Mouse (Mus musculus): ENCODE measurements around the gene Chn1. TPM values are rescaled to one million over a fixed set of nuclear protein-coding genes. Genes with fewer than 3 reads are reported as not detected.

The Chn1 gene
- polyA plus RNA-seq, 1 experiment from 2014 or later: 20.5 TPM

GRCm38 (mm10) chr2:73759899-73760298 lies 15.2 kb downstream of the Chn1 start:
- Histone ChIP-seq H3K27ac (ENCODE audit: low read length) (no peak overlapping the region), H3K9ac (ENCODE audit: low read length) (no peak overlapping the region), H3K27me3 (ENCODE audit: control insufficient read depth, insufficient read depth, low read length) (no peaks in the 10 kb centered on the region), H3K9me3 (replicated peaks; ENCODE audit: control insufficient read depth, low read length) (0 out of 2 replicates have a peak, but pooled peaks cover 1% of the 10 kb centered on the region), H3K4me3 (ENCODE audit: low read length) (no peak overlapping the region), H3K36me3 (ENCODE audit: control insufficient read depth, insufficient read depth) (no peaks in the 10 kb centered on the region), H3K4me1 (ENCODE audit: control insufficient read depth, insufficient read depth, low read length) (peaks cover 12% of the 10 kb centered on the region; the same call in 1 of the 2 replicates), H3K4me2 (ENCODE audit: low read depth, low read length) (no peak overlapping the region)
- ATAC-seq (replicated peaks; ENCODE audit: extremely low read depth, insufficient read depth, low FRiP score): no peak
- 48% methylated on average over 7 of the region's 7 CpGs for WGBS

GRCm38 (mm10) chr2:73759027-73759426 lies 16.1 kb downstream of the Chn1 start:
- Histone ChIP-seq H3K9me3 (replicated peaks; ENCODE audit: control insufficient read depth, low read length) (0 out of 2 replicates have a peak, but pooled peaks cover 2% of the 10 kb centered on the region), H3K36me3 (ENCODE audit: control insufficient read depth, insufficient read depth) (no peaks in the 10 kb centered on the region), H3K27ac (ENCODE audit: low read length) (no peak overlapping the region), H3K4me3 (ENCODE audit: low read length) (no peak overlapping the region), H3K27me3 (ENCODE audit: control insufficient read depth, insufficient read depth, low read length) (no peaks in the 10 kb centered on the region), H3K4me1 (ENCODE audit: control insufficient read depth, insufficient read depth, low read length) (peaks cover 9% of the 10 kb centered on the region; the same call in 1 of the 2 replicates), H3K4me2 (ENCODE audit: low read depth, low read length) (no peak overlapping the region), H3K9ac (ENCODE audit: low read length) (no peak overlapping the region)
- WGBS: 76% methylated on average over 5 of the region's 5 CpGs
- ATAC-seq (replicated peaks; ENCODE audit: extremely low read depth, insufficient read depth, low FRiP score): no peak

GRCm38 (mm10) chr2:73747297-73747696 lies 27.8 kb downstream of the Chn1 start:
- H3K4me2 ChIP-seq (ENCODE audit: low read depth, low read length): no peak overlapping the region
- no peak overlapping the region for H3K27ac ChIP-seq (ENCODE audit: low read length)
- no peak for ATAC-seq (replicated peaks; ENCODE audit: extremely low read depth, insufficient read depth, low FRiP score)
- H3K4me1 ChIP-seq (ENCODE audit: control insufficient read depth, insufficient read depth, low read length): no peaks in the 10 kb centered on the region
- H3K9ac ChIP-seq (ENCODE audit: low read length): no peak overlapping the region
- H3K9me3 ChIP-seq (replicated peaks; ENCODE audit: control insufficient read depth, low read length): no peaks in the 10 kb centered on the region
- peaks cover 3% of the 10 kb centered on the region; the same call in 1 of the 2 replicates for H3K36me3 ChIP-seq (ENCODE audit: control insufficient read depth, insufficient read depth)
- H3K27me3 ChIP-seq (ENCODE audit: control insufficient read depth, insufficient read depth, low read length): no peaks in the 10 kb centered on the region
- no peak overlapping the region for H3K4me3 ChIP-seq (ENCODE audit: low read length)
- 95% methylated on average over 1 of the region's 1 CpGs for WGBS

DNA sequence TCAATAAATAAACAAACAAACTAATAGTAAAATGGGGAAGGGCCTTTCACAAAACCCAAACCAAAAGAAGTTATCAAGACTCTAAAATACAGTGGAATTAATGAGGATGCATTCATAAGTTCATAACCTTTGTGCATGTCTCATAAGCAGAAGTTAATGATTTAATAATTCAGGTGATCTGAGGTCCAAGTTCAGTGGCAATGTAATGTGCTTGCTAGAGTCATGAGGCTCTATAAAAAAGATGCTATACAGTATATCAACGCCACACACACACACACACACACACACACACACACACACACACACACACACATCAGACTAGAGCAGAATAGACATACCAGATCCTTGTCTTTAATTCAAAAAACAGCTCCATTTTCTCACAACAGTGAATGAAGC lies 28.8 kb downstream of the Chn1 start:
- Histone ChIP-seq H3K9ac (ENCODE audit: low read length) (no peak overlapping the region), H3K36me3 (ENCODE audit: control insufficient read depth, insufficient read depth) (peaks cover 3% of the 10 kb centered on the region; the same call in 1 of the 2 replicates), H3K9me3 (replicated peaks; ENCODE audit: control insufficient read depth, low read length) (no peaks in the 10 kb centered on the region), H3K4me2 (ENCODE audit: low read depth, low read length) (no peak overlapping the region), H3K27ac (ENCODE audit: low read length) (no peak overlapping the region), H3K4me3 (ENCODE audit: low read length) (no peak overlapping the region), H3K4me1 (ENCODE audit: control insufficient read depth, insufficient read depth, low read length) (no peaks in the 10 kb centered on the region), H3K27me3 (ENCODE audit: control insufficient read depth, insufficient read depth, low read length) (no peaks in the 10 kb centered on the region)
- WGBS: 100% methylated on average over 1 of the region's 1 CpGs
- ATAC-seq (replicated peaks; ENCODE audit: extremely low read depth, insufficient read depth, low FRiP score): no peak

DNA sequence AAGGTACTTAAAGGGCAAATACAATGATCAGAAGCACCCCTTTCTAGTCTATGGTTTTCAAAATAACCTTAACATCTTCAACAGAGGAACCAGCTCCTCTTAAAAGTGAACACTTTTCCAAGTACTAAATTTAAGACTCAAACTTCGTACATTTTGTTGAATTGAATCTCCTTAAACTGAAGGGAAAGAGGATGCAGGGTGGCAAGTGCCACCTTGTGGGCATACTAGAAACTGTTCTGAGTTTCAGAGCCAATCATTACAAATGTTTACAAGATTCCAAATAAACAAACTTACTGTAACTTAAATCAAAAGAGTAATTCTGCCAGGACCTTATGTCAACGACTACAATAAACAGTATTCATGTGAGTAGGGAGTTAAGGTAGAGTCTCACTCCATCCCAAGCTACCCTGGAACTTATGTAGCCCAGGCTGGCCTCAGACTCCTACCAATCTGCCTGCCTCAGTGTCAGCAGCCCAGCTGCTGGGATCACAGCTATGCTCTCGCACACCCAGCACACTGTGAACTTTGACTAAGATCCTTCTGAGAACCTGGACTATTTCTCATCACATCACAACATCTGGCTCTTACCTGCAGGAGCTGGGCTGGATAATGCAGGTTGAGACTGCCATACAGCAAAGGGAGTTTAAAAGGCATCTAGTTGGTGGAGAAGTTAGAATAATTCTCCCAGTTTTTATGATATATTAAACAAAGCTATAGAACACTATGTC lies 29.3 kb downstream of the Chn1 start:
- no peak for ATAC-seq (replicated peaks; ENCODE audit: extremely low read depth, insufficient read depth, low FRiP score)
- 41% methylated on average over 3 of the region's 3 CpGs for WGBS

DNA sequence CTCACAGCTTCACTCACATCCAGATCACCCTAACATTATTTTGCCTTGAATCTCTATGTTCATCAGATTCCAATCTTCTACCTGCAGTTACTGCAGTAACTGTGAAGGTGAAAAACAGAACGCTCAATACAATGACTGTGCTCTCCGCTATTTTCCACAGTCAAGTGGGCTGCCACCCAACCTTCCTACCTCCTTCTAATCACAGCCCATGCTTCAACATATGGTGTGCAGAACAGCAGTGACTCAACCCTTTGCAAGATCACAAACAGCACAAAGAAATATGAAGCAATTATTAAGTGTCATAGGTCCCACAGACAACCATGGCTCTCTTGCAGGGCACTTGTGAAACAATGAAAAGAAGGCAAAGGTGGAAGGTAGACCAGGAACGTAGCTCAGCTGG lies 33.9 kb downstream of the Chn1 start:
- ATAC-seq (replicated peaks; ENCODE audit: extremely low read depth, insufficient read depth, low FRiP score): no peak
- Histone ChIP-seq H3K36me3 (ENCODE audit: control insufficient read depth, insufficient read depth) (no peaks in the 10 kb centered on the region), H3K4me1 (ENCODE audit: control insufficient read depth, insufficient read depth, low read length) (no peaks in the 10 kb centered on the region)

More for the DNA sequence above, 29.3 kb downstream of the Chn1 start:
- H3K27me3 ChIP-seq (ENCODE audit: control insufficient read depth, insufficient read depth, low read length): no peaks in the 10 kb centered on the region
- no peak overlapping the region for H3K4me3 ChIP-seq (ENCODE audit: low read length)
- peaks cover 3% of the 10 kb centered on the region; the same call in 1 of the 2 replicates for H3K36me3 ChIP-seq (ENCODE audit: control insufficient read depth, insufficient read depth)
- H3K4me1 ChIP-seq (ENCODE audit: control insufficient read depth, insufficient read depth, low read length): no peaks in the 10 kb centered on the region
- H3K27ac ChIP-seq (ENCODE audit: low read length): no peak overlapping the region
- H3K9ac ChIP-seq (ENCODE audit: low read length): no peak overlapping the region
- H3K4me2 ChIP-seq (ENCODE audit: low read depth, low read length): no peak overlapping the region
- no peaks in the 10 kb centered on the region for H3K9me3 ChIP-seq (replicated peaks; ENCODE audit: control insufficient read depth, low read length)

GRCm38 (mm10) chr2:73727868-73728267 lies 47.3 kb downstream of the Chn1 start:
- H3K27me3 ChIP-seq (ENCODE audit: control insufficient read depth, insufficient read depth, low read length): no peaks in the 10 kb centered on the region
- no peak for ATAC-seq (replicated peaks; ENCODE audit: extremely low read depth, insufficient read depth, low FRiP score)
- 63% methylated on average over 2 of the region's 2 CpGs for WGBS

More for the DNA sequence above, 33.9 kb downstream of the Chn1 start:
- 85% methylated on average over 3 of the region's 3 CpGs for WGBS
- H3K9ac ChIP-seq (ENCODE audit: low read length): no peak overlapping the region
- H3K4me2 ChIP-seq (ENCODE audit: low read depth, low read length): no peak overlapping the region
- H3K27me3 ChIP-seq (ENCODE audit: control insufficient read depth, insufficient read depth, low read length): no peaks in the 10 kb centered on the region
- no peak overlapping the region for H3K4me3 ChIP-seq (ENCODE audit: low read length)
- no peaks in the 10 kb centered on the region for H3K9me3 ChIP-seq (replicated peaks; ENCODE audit: control insufficient read depth, low read length)
- H3K27ac ChIP-seq (ENCODE audit: low read length): no peak overlapping the region

DNA sequence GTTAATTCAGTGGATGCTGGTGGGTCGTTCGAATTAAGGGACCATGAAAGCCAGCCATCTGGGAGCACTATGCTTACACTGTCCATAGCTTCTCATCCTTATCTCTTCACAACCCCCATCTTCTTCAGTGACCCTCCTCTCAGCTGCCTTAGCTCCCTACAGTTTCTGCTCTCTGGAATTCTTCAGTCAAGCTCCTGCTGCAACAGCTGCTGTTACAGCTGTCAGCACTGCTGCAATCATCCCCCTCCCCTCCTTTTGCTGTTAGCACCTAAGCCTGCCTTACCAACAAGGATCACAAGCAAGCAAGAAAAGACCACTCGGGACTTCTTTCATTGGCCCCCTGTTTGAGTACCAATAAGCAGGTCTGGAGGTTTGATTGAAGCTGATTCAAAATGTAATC lies 50.2 kb downstream of the Chn1 start:
- peak; percentile 55; the same call in 1 of the 2 replicates for ATAC-seq (replicated peaks; ENCODE audit: extremely low read depth, insufficient read depth, low FRiP score)
- no peaks in the 10 kb centered on the region for H3K9me3 ChIP-seq (replicated peaks; ENCODE audit: control insufficient read depth, low read length)

More at GRCm38 (mm10) chr2:73727868-73728267, 47.3 kb downstream of the Chn1 start:
- Histone ChIP-seq H3K4me2 (ENCODE audit: low read depth, low read length) (no peak overlapping the region), H3K9me3 (replicated peaks; ENCODE audit: control insufficient read depth, low read length) (no peaks in the 10 kb centered on the region), H3K4me1 (ENCODE audit: control insufficient read depth, insufficient read depth, low read length) (peaks cover 14% of the 10 kb centered on the region), H3K27ac (ENCODE audit: low read length) (no peak overlapping the region), H3K4me3 (ENCODE audit: low read length) (no peak overlapping the region), H3K36me3 (ENCODE audit: control insufficient read depth, insufficient read depth) (no peaks in the 10 kb centered on the region), H3K9ac (ENCODE audit: low read length) (no peak overlapping the region)

GRCm38 (mm10) chr2:73721821-73722220 lies 53.3 kb downstream of the Chn1 start:
- WGBS: 25% methylated on average over 4 of the region's 4 CpGs
- no peak overlapping the region for H3K4me3 ChIP-seq (ENCODE audit: low read length)
- H3K9ac ChIP-seq (ENCODE audit: low read length): no peak overlapping the region
- no peaks in the 10 kb centered on the region for H3K9me3 ChIP-seq (replicated peaks; ENCODE audit: control insufficient read depth, low read length)
- H3K4me1 ChIP-seq (ENCODE audit: control insufficient read depth, insufficient read depth, low read length): peaks cover 19% of the 10 kb centered on the region
- H3K27ac ChIP-seq (ENCODE audit: low read length): 0 out of 2 replicates have a peak overlapping the region, but pooled peaks have one; percentile 30
- H3K4me2 ChIP-seq (ENCODE audit: low read depth, low read length): peak overlapping the region; percentile 5; the same call in 1 of the 2 replicates
- no peak for ATAC-seq (replicated peaks; ENCODE audit: extremely low read depth, insufficient read depth, low FRiP score)
- H3K36me3 ChIP-seq (ENCODE audit: control insufficient read depth, insufficient read depth): no peaks in the 10 kb centered on the region
- no peaks in the 10 kb centered on the region for H3K27me3 ChIP-seq (ENCODE audit: control insufficient read depth, insufficient read depth, low read length)

More for the DNA sequence above, 50.2 kb downstream of the Chn1 start:
- WGBS: 21% methylated on average over 3 of the region's 3 CpGs
- H3K9ac ChIP-seq (ENCODE audit: low read length): no peak overlapping the region
- peak overlapping the region; percentile 5; the same call in 1 of the 2 replicates for H3K27ac ChIP-seq (ENCODE audit: low read length)
- peak overlapping the region; percentile 6; the same call in 1 of the 2 replicates for H3K4me2 ChIP-seq (ENCODE audit: low read depth, low read length)
- H3K4me1 ChIP-seq (ENCODE audit: control insufficient read depth, insufficient read depth, low read length): peaks cover 21% of the 10 kb centered on the region
- H3K4me3 ChIP-seq (ENCODE audit: low read length): no peak overlapping the region
- H3K27me3 ChIP-seq (ENCODE audit: control insufficient read depth, insufficient read depth, low read length): no peaks in the 10 kb centered on the region
- no peaks in the 10 kb centered on the region for H3K36me3 ChIP-seq (ENCODE audit: control insufficient read depth, insufficient read depth)
